Mouse (Mus musculus) megakaryocyte-erythroid progenitor cell, adult 5 weeks (primary cell): ENCODE data around the gene Gcm1. TPM values are rescaled to one million over a fixed set of nuclear protein-coding genes. Genes with fewer than 3 reads are reported as not detected.

Source experiments
- polyA plus RNA-seq: library from polyadenylated mRNA; stranded (reverse); fragments of >175 nt; gene quantifications from 2 replicates; pipeline ENCODE4 v1.2.3, GENCODE M21; 2012

Gcm1 gene
- not detected in 2 replicates for polyA plus RNA-seq

GRCm38 (mm10) chr9:78051677-78052076, at the start of gene Gcm1:
TSS of gene Gcm1 (plus strand) at chr9:78051924.

GRCm38 (mm10) chr9:78108796-78109239, 57.1 kb downstream of the Gcm1 start, which contains the start of the genes Fbxo9 and Ick:
TSS of gene Fbxo9 (minus strand) at chr9:78109065.
TSS of gene Ick (plus strand) at chr9:78109192.

Other genes with a start within 250 kb of the Gcm1 start
- 9.3 and 12.1 TPM in 2 replicates for gene Elovl5, start 134.6 kb upstream of the Gcm1 start, polyA plus RNA-seq
- gene Fbxo9, start 57.1 kb downstream of the Gcm1 start, polyA plus RNA-seq = 33.3 and 42.6 TPM in 2 replicates
- 15.1 and 17.6 TPM in 2 replicates for gene Ick, start 57.3 kb downstream of the Gcm1 start, polyA plus RNA-seq
- 0.21 TPM in 1 of 2 replicates, not detected in the other for gene Gsta4, start 130.8 kb downstream of the Gcm1 start, polyA plus RNA-seq
- not detected in 2 replicates for gene Gsta1, start 178.7 kb downstream of the Gcm1 start, polyA plus RNA-seq
- not detected in 2 replicates for gene Gm3776, start 205.2 kb downstream of the Gcm1 start, polyA plus RNA-seq
- gene Gm10639, start 238.0 kb downstream of the Gcm1 start, polyA plus RNA-seq = not detected in 2 replicates